Mouse (Mus musculus) liver, embryonic 14.5 days (tissue): ENCODE results near the gene Crnn. TPM values are rescaled to one million over a fixed set of nuclear protein-coding genes. Genes with fewer than 3 reads are reported as not detected.
A peak's percentile ranks its signal among the peaks of the same experiment; 100 is the strongest.

Source experiments
- ATAC-seq: fragments of 200-750 bp; cut with Nextera tagmentation; 2 replicates; pipeline ENCODE4 v1.8.0; 2017; ENCODE audit warnings: moderate number of reproducible peaks, mild to moderate bottlenecking, moderate library complexity; ENCODE audit not compliant: insufficient read depth
- DNase-seq, 3 experiments: peaks; one replicate each; pipeline ENCODE4 v3.0.0-alpha.2; 2012 to 2013; ENCODE audit warnings: low read depth in 3 of 3, low spot score in 3 of 3
- H3K27ac ChIP-seq: fragments of 300-500 bp; sonication (generic); 2 replicates; pipeline ENCODE4 v1.5.1; 2014; ENCODE audit warnings: moderate library complexity, mild to moderate bottlenecking, control low read depth, inconsistent platforms
- H3K27me3 ChIP-seq: fragments of 300-500 bp; sonication (generic); 2 replicates; pipeline ENCODE4 v1.6.1; 2014; ENCODE audit warnings: mild to moderate bottlenecking, low read length, moderate library complexity; ENCODE audit not compliant: control insufficient read depth, insufficient read depth
- H3K36me3 ChIP-seq: fragments of 300-500 bp; sonication (generic); replicated peaks from 2 replicates; pipeline ENCODE4 v1.6.1; 2014; ENCODE audit warnings: low read depth; ENCODE audit not compliant: control insufficient read depth, insufficient read depth
- H3K4me1 ChIP-seq, 2 experiments: fragments of 200-500 bp in 1 of 2; fragments of 300-500 bp in 1 of 2; sonication (generic) in 1 of 2; replicated peaks; 2 replicates each; pipeline ENCODE4 v1.6.1; 2012 to 2014; ENCODE audit warnings: antibody characterized with exemption in 1 of 2, inconsistent platforms in 1 of 2, low read length in 1 of 2; ENCODE audit not compliant: control insufficient read depth in 2 of 2, insufficient read depth in 2 of 2
- H3K4me2 ChIP-seq: fragments of 300-500 bp; sonication (generic); 2 replicates; pipeline ENCODE4 v1.6.1; 2014; ENCODE audit warnings: low read depth, mild to moderate bottlenecking, control low read depth, moderate library complexity
- H3K4me3 ChIP-seq, 2 experiments: fragments of 200-500 bp in 1 of 2; fragments of 300-500 bp in 1 of 2; sonication (generic) in 1 of 2; 2 replicates each; pipeline ENCODE4 v1.5.1; 2012 to 2014; ENCODE audit warnings: low read depth in 2 of 2, low read length in 2 of 2, mild to moderate bottlenecking in 2 of 2, control low read depth in 1 of 2, inconsistent platforms in 1 of 2, moderate library complexity in 1 of 2; ENCODE audit not compliant: insufficient read depth in 1 of 2
- H3K9ac ChIP-seq: fragments of 300-500 bp; sonication (generic); replicated peaks from 2 replicates; pipeline ENCODE4 v1.6.1; 2014; ENCODE audit warnings: mild to moderate bottlenecking, control low read depth, moderate library complexity
- H3K9me3 ChIP-seq: fragments of 300-500 bp; sonication (generic); 2 replicates; pipeline ENCODE4 v1.6.1; 2016; ENCODE audit warnings: low read length, mixed read lengths; ENCODE audit not compliant: control insufficient read depth
- CTCF ChIP-seq: IDR thresholded peaks from 2 replicates; pipeline ENCODE4 v1.5.1; 2016; ENCODE audit warnings: antibody characterized with exemption, low read depth, control low read depth
- EP300 ChIP-seq: IDR thresholded peaks from 2 replicates; pipeline ENCODE4 v1.6.1; 2016; ENCODE audit warnings: antibody characterized with exemption, low read depth
- WGBS: fragments of 180-500 bp; shearing (Covaris S2); extraction: QIAGEN DNeasy Blood & Tissue Kit; methylation state at CpG from one replicate; pipeline ENCODE4 v1.1.7; 2014; ENCODE audit not compliant: insufficient replicate concordance; 5-methylcytosine and 5-hydroxymethylcytosine counted together
- polyA plus RNA-seq, 2 experiments: library from polyadenylated mRNA; depleted of rRNA in 1 of 2; stranded (reverse) in 1 of 2; unstranded in 1 of 2; fragments of >200 nt; fragmentation: Nextera tagmentation in 1 of 2; extraction: Ambion mirVana in 1 of 2; gene quantifications; 2 replicates each; pipeline versions ENCODE4 v1.2.1 to v1.2.3; 2012 to 2014

Gene Crnn
- polyA plus RNA-seq, 2 experiments = not detected

GRCm38 (mm10) chr3:93128052-93128451 lies 16.5 kb upstream of the Crnn start:
- H3K4me2 ChIP-seq = no peak overlapping the region
- no peak overlapping the region for H3K27ac ChIP-seq
- H3K9ac ChIP-seq = no peak overlapping the region
- ATAC-seq (no peak), DNase-seq (no peak)
- WGBS = 28% methylated on average over 4 of the region's 4 CpGs
- no peaks in the 10 kb centered on the region for H3K4me1 ChIP-seq
- TF ChIP-seq EP300 (no peak), CTCF (no peak)
- no peaks in the 10 kb centered on the region for H3K36me3 ChIP-seq
- H3K27me3 ChIP-seq = no peaks in the 10 kb centered on the region
- H3K4me3 ChIP-seq = no peak overlapping the region
- no peaks in the 10 kb centered on the region for H3K9me3 ChIP-seq

GRCm38 (mm10) chr3:93129076-93129475 lies 15.5 kb upstream of the Crnn start:
- Histone ChIP-seq H3K9me3 (no peaks in the 10 kb centered on the region), H3K9ac (no peak overlapping the region), H3K27ac (no peak overlapping the region), H3K27me3 (no peaks in the 10 kb centered on the region), H3K36me3 (no peaks in the 10 kb centered on the region), H3K4me3 (no peak overlapping the region), H3K4me1 (no peaks in the 10 kb centered on the region), H3K4me2 (no peak overlapping the region)
- WGBS = 43% methylated on average over 5 of the region's 5 CpGs
- ATAC-seq (no peak), DNase-seq (no peak)
- TF ChIP-seq EP300 (no peak), CTCF (no peak)

GRCm38 (mm10) chr3:93130460-93130859 lies 14.1 kb upstream of the Crnn start:
- WGBS = 10% methylated on average over 3 of the region's 3 CpGs
- no peak for ATAC-seq
- Histone ChIP-seq H3K27ac (no peak overlapping the region), H3K4me3 (no peak overlapping the region), H3K27me3 (no peaks in the 10 kb centered on the region), H3K9ac (no peak overlapping the region), H3K4me1 (no peaks in the 10 kb centered on the region), H3K9me3 (no peaks in the 10 kb centered on the region), H3K36me3 (no peaks in the 10 kb centered on the region), H3K4me2 (no peak overlapping the region)
- TF ChIP-seq EP300 (no peak), CTCF (peak; percentile 70)
- DNase-seq = no peak

- WGBS = 51% methylated on average over 6 of the region's 6 CpGs
- no peak overlapping the region for H3K27ac ChIP-seq
- no peak for TF ChIP-seq CTCF
- TF ChIP-seq EP300 = no peak
- no peak overlapping the region for H3K4me3 ChIP-seq
- H3K9me3 ChIP-seq = no peaks in the 10 kb centered on the region
- H3K36me3 ChIP-seq = no peaks in the 10 kb centered on the region
- H3K4me2 ChIP-seq = no peak overlapping the region
- DNase-seq (no peak), ATAC-seq (no peak)
- H3K4me1 ChIP-seq = no peaks in the 10 kb centered on the region
- H3K9ac ChIP-seq = no peak overlapping the region
- H3K27me3 ChIP-seq = no peaks in the 10 kb centered on the region
Measured at GRCm38 (mm10) chr3:93162502-93162901, 17.9 kb downstream of the Crnn start.

- no peak for DNase-seq
- Histone ChIP-seq H3K27me3 (no peaks in the 10 kb centered on the region), H3K4me2 (no peak overlapping the region), H3K4me3 (no peak overlapping the region), H3K9me3 (no peaks in the 10 kb centered on the region), H3K36me3 (no peaks in the 10 kb centered on the region), H3K9ac (no peak overlapping the region), H3K27ac (no peak overlapping the region), H3K4me1 (no peaks in the 10 kb centered on the region)
- 46% methylated on average over 1 of the region's 1 CpGs for WGBS
- ATAC-seq = no peak
- TF ChIP-seq CTCF = no peak
- TF ChIP-seq EP300 = no peak
Measured at GRCm38 (mm10) chr3:93162996-93163592, 18.5 kb downstream of the Crnn start.
